Mouse (Mus musculus) heart, postnatal 0 days (tissue): ENCODE data around the gene Atxn1. TPM values are rescaled to one million over a fixed set of nuclear protein-coding genes. Genes with fewer than 3 reads are reported as not detected.

Source experiments
- ATAC-seq: fragments of 200-750 bp; cut with Nextera tagmentation; 2 replicates; pipeline ENCODE4 v1.8.0; 2017; ENCODE audit warnings: low read depth, moderate number of reproducible peaks, moderate library complexity; ENCODE audit not compliant: insufficient read depth
- DNase-seq: peaks from one replicate; pipeline ENCODE4 v3.0.0-alpha.2; 2016; ENCODE audit warnings: low spot score
- H3K27ac ChIP-seq: fragments of 300-500 bp; sonication (generic); 2 replicates; pipeline ENCODE4 v1.5.1; 2014; ENCODE audit warnings: low read depth, mild to moderate bottlenecking
- H3K27me3 ChIP-seq: fragments of 300-500 bp; sonication (generic); 2 replicates; pipeline ENCODE4 v1.6.1; 2014; ENCODE audit warnings: low read length, mixed read lengths; ENCODE audit not compliant: control insufficient read depth, insufficient read depth
- H3K36me3 ChIP-seq: fragments of 300-500 bp; sonication (generic); replicated peaks from 2 replicates; pipeline ENCODE4 v1.6.1; 2014; ENCODE audit warnings: low read length, mixed read lengths; ENCODE audit not compliant: control insufficient read depth, insufficient read depth
- H3K4me1 ChIP-seq: fragments of 300-500 bp; sonication (generic); 2 replicates; pipeline ENCODE4 v1.6.1; 2014; ENCODE audit warnings: antibody characterized with exemption; ENCODE audit not compliant: control insufficient read depth, insufficient read depth
- H3K4me2 ChIP-seq: fragments of 300-500 bp; sonication (generic); 2 replicates; pipeline ENCODE4 v1.6.1; 2014; ENCODE audit warnings: low read depth, mild to moderate bottlenecking, low read length, moderate library complexity
- H3K4me3 ChIP-seq: fragments of 300-500 bp; sonication (generic); 2 replicates; pipeline ENCODE4 v1.5.1; 2014; ENCODE audit warnings: low read depth, low read length
- H3K9ac ChIP-seq: fragments of 300-500 bp; sonication (generic); replicated peaks from 2 replicates; pipeline ENCODE4 v1.6.1; 2014; ENCODE audit warnings: low read depth, low read length, mixed read lengths
- H3K9me3 ChIP-seq: fragments of 300-500 bp; sonication (generic); replicated peaks from 2 replicates; pipeline ENCODE4 v1.6.1; 2016; ENCODE audit warnings: low read length; ENCODE audit not compliant: control insufficient read depth
- CTCF ChIP-seq: IDR thresholded peaks from 2 replicates; pipeline ENCODE4 v1.5.1; 2016; ENCODE audit warnings: antibody characterized with exemption, control low read depth, low read depth
- EP300 ChIP-seq: IDR thresholded peaks from 2 replicates; pipeline ENCODE4 v1.6.1; 2016; ENCODE audit warnings: antibody characterized with exemption, low read depth
- WGBS: fragments of 180-500 bp; shearing (Covaris S2); extraction: QIAGEN DNeasy Blood & Tissue Kit; methylation state at CpG from one replicate; pipeline ENCODE4 v1.1.7; 2014; 5-methylcytosine and 5-hydroxymethylcytosine counted together
- polyA plus RNA-seq: library from polyadenylated mRNA; unstranded; fragments of >200 nt; fragmentation: Nextera tagmentation; extraction: Ambion mirVana; gene quantifications from 2 replicates; pipeline ENCODE4 v1.2.1, GENCODE M21; 2015
- total RNA-seq: library from RNA; depleted of rRNA; stranded (reverse); fragments of >200 nt; gene quantifications from 2 replicates; pipeline ENCODE4 v1.2.3, GENCODE M21; 2014; ENCODE audit warnings: low replicate concordance

Atxn1 gene
- total and polyA plus RNA-seq, 2 experiments from 2014 or later: 10.3 to 15.0 TPM

- no peaks in the 10 kb centered on the region for H3K27me3 ChIP-seq
- H3K9ac ChIP-seq: no peak overlapping the region
- no peak overlapping the region for H3K4me3 ChIP-seq
- H3K9me3 ChIP-seq: no peaks in the 10 kb centered on the region
- WGBS: 84% methylated on average over 5 of the region's 5 CpGs
- H3K4me1 ChIP-seq: peaks cover 8% of the 10 kb centered on the region
- no peaks in the 10 kb centered on the region for H3K36me3 ChIP-seq
- no peak for TF ChIP-seq CTCF
- TF ChIP-seq EP300: no peak
- H3K4me2 ChIP-seq: no peak overlapping the region
- DNase-seq: no peak
- no peak for ATAC-seq
- no peak overlapping the region for H3K27ac ChIP-seq
Measured at GRCm38 (mm10) chr13:45502791-45503190, 462.0 kb downstream of the Atxn1 start.

GRCm38 (mm10) chr13:45499906-45500305 is 464.9 kb downstream of the Atxn1 start:
- ATAC-seq (no peak), DNase-seq (no peak)
- Histone ChIP-seq H3K4me3 (no peak overlapping the region), H3K4me1 (peaks cover 8% of the 10 kb centered on the region), H3K27me3 (no peaks in the 10 kb centered on the region), H3K9me3 (0 out of 2 replicates have a peak, but pooled peaks cover 3% of the 10 kb centered on the region), H3K4me2 (no peak overlapping the region), H3K9ac (no peak overlapping the region), H3K36me3 (no peaks in the 10 kb centered on the region), H3K27ac (no peak overlapping the region)
- 81% methylated on average over 3 of the region's 3 CpGs for WGBS
- TF ChIP-seq CTCF (no peak), EP300 (no peak)
